Mouse (Mus musculus) heart, adult 2 months (tissue): ENCODE data around the gene Tmem170b. TPM values are rescaled to one million over a fixed set of nuclear protein-coding genes. Genes with fewer than 3 reads are reported as not detected.

ENCODE experiments used
- DNase-seq, 2 experiments: peaks; one replicate each; pipeline ENCODE4 v3.0.0; 2021
- H3K27ac ChIP-seq: fragments of 200-600 bp; 2 replicates; pipeline ENCODE4 v1.8.1; 2022
- H3K27me3 ChIP-seq: fragments of 200-500 bp; 2 replicates; pipeline ENCODE4 v1.6.1; 2012; ENCODE audit warnings: mild to moderate bottlenecking, low read length, inconsistent platforms, mixed read lengths; ENCODE audit not compliant: control insufficient read depth, insufficient read depth
- H3K36me3 ChIP-seq: fragments of 200-500 bp; 2 replicates; pipeline ENCODE4 v1.6.1; 2012; ENCODE audit warnings: low read length, inconsistent platforms; ENCODE audit not compliant: control insufficient read depth, insufficient read depth
- H3K4me1 ChIP-seq: fragments of 200-500 bp; 2 replicates; pipeline ENCODE4 v1.6.1; 2011; ENCODE audit warnings: low read length; ENCODE audit not compliant: control insufficient read depth, insufficient read depth
- H3K4me3 ChIP-seq: fragments of 200-600 bp; 2 replicates; pipeline ENCODE4 v1.8.1; 2022
- H3K79me2 ChIP-seq: fragments of 200-500 bp; replicated peaks from 2 replicates; pipeline ENCODE4 v1.6.1; 2012; ENCODE audit warnings: mild to moderate bottlenecking, inconsistent platforms, low read length, moderate library complexity, mixed read lengths; ENCODE audit not compliant: control insufficient read depth, insufficient read depth
- H3K9ac ChIP-seq: fragments of 200-500 bp; 2 replicates; pipeline ENCODE4 v1.6.1; 2012; ENCODE audit warnings: low read depth, mild to moderate bottlenecking, control low read depth, inconsistent platforms, low read length, mixed read lengths
- CTCF ChIP-seq: fragments of 200-600 bp; IDR thresholded peaks from 2 replicates; pipeline ENCODE4 v1.8.1; 2022; ENCODE audit warnings: antibody characterized with exemption, mild to moderate bottlenecking, moderate library complexity
- EP300 ChIP-seq: fragments of 200-500 bp; IDR thresholded peaks from 2 replicates; pipeline ENCODE4 v1.6.1; 2011; ENCODE audit warnings: low read depth, low read length, control low read depth; ENCODE audit not compliant: insufficient read depth
- POLR2A ChIP-seq: fragments of 200-500 bp; IDR thresholded peaks from 2 replicates; pipeline ENCODE4 v1.6.1; 2011; ENCODE audit warnings: mild to moderate bottlenecking, low read depth, low read length, control low read depth; ENCODE audit not compliant: insufficient read depth
- WGBS: fragments of 180-500 bp; shearing (Covaris S2); methylation state at CpG from one replicate; pipeline ENCODE4 v1.1.7; 2018; 5-methylcytosine and 5-hydroxymethylcytosine counted together
- intact Hi-C: fragments of 180-260 bp; cut with DNase I; formaldehyde crosslinking; loops from one replicate; pipeline ENCODE4 v1.15.1; 2025
- polyA plus RNA-seq: library from polyadenylated mRNA; depleted of rRNA; stranded (reverse); fragments of >200 nt; gene quantifications from 2 replicates; pipeline ENCODE4 v1.2.3, GENCODE M21; 2012
- total RNA-seq, 2 experiments: library from RNA; stranded (reverse); gene quantifications; 2 replicates each; pipeline ENCODE4 v1.2.3; 2021

Tmem170b gene
- total and polyA plus RNA-seq, 3 experiments = 3.6 to 27.1 (median 22.0) TPM

DNA sequence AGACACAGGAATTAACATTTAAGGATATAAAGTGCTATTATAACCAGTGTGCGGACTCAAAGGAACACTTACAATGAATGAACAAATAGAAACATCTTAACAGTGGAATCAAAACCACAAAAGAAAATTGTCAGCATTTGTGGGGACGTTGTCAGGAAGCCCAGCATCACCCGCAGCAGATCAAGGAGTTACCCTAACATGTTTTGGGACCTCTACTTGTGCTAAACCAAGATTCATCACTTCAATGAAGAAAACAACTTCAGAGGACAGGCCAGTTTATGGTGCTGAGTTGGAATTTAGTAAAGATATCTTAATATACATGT is 21.4 kb upstream of the Tmem170b start:
- Histone ChIP-seq H3K27me3 (no peaks in the 10 kb centered on the region), H3K27ac (no peak overlapping the region; the same call in 1 of the 2 replicates), H3K36me3 (no peaks in the 10 kb centered on the region), H3K9ac (no peak overlapping the region), H3K79me2 (no peaks in the 10 kb centered on the region), H3K4me1 (no peaks in the 10 kb centered on the region), H3K4me3 (no peak overlapping the region)
- no peak for DNase-seq
- 91% methylated on average over 3 of the region's 3 CpGs for WGBS
- no peak for TF ChIP-seq EP300
- no peak for TF ChIP-seq POLR2A
- no peak for TF ChIP-seq CTCF
- intact Hi-C loops = no loop called here

DNA sequence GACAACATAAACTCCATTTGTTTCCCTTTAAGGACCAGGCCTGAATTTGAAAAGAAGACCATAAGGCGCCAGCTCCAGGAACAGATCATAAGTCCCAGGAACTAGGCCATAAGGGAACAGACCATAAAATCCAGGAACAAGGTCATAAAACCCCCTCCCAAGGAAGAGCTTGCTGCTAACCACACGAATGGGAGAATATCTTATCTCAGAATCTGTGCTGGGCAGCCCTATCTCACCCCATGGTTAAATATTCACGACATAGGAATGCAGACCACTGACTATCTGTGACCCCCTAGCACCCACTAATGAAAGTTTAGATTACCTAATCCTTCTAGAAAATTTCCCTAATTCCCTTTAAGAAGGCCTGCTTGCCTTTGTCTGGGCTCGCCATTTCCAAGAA is 20.8 kb upstream of the Tmem170b start:
- TF ChIP-seq EP300 = no peak
- TF ChIP-seq CTCF = no peak
- no peak for TF ChIP-seq POLR2A
- WGBS = 82% methylated on average over 4 of the region's 4 CpGs
- H3K9ac ChIP-seq = no peak overlapping the region
- DNase-seq = no peak
- intact Hi-C loops = no loop called here
- H3K4me3 ChIP-seq = no peak overlapping the region
- no peaks in the 10 kb centered on the region for H3K4me1 ChIP-seq
- no peak overlapping the region for H3K27ac ChIP-seq
- H3K79me2 ChIP-seq = no peaks in the 10 kb centered on the region
- no peaks in the 10 kb centered on the region for H3K27me3 ChIP-seq
- H3K36me3 ChIP-seq = no peaks in the 10 kb centered on the region

DNA sequence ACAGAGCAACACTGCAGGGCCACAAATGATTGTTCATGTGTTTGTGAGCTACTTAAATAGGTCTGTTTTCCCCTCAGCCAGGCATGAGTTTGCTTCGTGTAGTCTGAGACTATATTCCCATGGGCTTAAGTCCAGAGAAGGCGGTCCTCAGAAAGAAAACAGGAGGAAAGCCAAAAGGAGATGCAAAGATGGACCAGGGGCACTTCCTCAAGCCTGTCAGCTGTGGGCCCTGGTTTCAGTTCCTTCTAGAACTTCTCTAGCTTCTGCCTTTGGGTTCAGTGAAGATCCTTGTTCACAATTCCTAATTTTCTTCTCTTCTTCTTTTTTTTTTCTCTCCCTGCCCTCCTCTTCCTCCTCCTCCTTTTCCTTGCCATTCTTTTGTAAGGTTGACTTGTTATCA is 9.0 kb upstream of the Tmem170b start:
- Histone ChIP-seq H3K4me1 (no peaks in the 10 kb centered on the region; the same call in 1 of the 2 replicates), H3K27me3 (no peaks in the 10 kb centered on the region), H3K79me2 (no peaks in the 10 kb centered on the region), H3K27ac (no peak overlapping the region; the same call in 1 of the 2 replicates), H3K9ac (peak overlapping the region; percentile 38; the same call in 1 of the 2 replicates), H3K36me3 (no peaks in the 10 kb centered on the region), H3K4me3 (no peak overlapping the region)
- DNase-seq = peak in 1 of 2 experiments; percentile 34
- intact Hi-C loops = no loop called here
- 22% methylated on average over 2 of the region's 2 CpGs for WGBS
- TF ChIP-seq POLR2A (no peak), CTCF (no peak), EP300 (no peak)

DNA sequence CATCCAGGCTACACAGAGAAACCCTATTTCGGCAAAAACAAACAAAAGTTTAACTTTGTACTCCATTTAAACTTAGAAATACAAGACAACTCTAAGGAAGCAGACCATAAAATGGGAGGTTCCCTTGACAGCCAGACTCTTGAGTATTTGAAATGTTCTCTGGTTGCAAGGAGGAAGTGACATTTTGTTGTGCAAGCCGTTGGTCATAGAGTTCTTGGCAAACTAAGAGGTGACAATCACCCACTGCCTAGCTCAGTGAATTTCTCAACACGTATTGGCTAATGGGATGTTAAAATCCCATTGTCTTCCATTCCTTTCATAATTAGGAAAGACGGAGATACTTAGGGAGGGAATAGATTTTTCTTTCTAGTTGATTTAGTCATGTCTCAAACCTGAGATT is 5.7 kb upstream of the Tmem170b start:
- Histone ChIP-seq H3K9ac (no peak overlapping the region), H3K4me1 (no peaks in the 10 kb centered on the region; the same call in 1 of the 2 replicates), H3K36me3 (no peaks in the 10 kb centered on the region), H3K27me3 (no peaks in the 10 kb centered on the region), H3K27ac (no peak overlapping the region), H3K4me3 (no peak overlapping the region), H3K79me2 (no peaks in the 10 kb centered on the region)
- TF ChIP-seq POLR2A (no peak), EP300 (no peak), CTCF (no peak)
- DNase-seq = no peak
- WGBS = 62% methylated on average over 4 of the region's 4 CpGs
- intact Hi-C loops = no loop called here

DNA sequence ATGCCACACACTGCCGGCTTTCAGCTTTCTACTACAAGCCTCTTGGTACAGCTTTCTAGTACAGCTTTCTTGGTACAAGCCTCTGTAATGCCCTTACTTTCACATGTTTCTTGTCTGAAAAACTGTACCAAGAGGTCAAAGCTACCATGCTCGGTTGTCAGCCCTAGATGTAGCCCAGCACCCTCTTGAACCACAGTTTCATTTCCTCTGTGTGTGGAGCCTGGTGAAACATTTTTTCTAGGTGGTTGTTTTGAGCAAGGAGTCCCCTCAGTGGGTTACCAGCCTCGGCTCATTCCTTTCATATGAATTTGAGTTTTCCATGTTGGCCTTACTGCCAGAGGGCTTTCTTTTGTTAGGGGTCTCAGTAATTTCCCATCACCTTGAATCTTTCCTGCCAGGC is 4.7 kb upstream of the Tmem170b start:
- H3K27ac ChIP-seq = no peak overlapping the region

DNA sequence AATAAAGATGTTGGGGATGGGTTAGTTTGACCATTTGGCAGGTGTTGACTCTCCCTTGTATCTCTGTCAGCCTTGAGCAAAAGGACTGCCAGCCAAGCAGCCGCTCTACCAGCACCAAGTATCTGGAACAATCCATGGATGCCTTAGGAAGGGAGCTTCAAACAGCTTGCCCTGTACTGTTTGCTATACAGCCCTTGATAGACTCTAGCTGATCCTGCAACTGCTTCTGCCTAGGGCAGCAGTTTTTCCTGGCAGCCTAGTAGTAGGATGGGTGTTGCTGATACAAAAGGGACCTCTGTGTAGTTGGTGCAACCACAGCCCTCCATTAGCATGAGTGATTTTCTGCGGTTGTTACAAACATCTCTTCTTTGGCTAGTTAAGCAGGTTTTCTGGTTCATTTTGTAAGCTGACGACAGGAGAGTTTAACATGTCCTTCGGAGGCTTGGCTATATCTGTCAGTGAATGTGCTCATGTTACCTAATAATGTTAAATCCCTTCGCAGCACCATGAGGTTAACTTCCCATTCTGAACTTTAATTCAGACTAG is 1.7 kb upstream of the Tmem170b start:
- no peak for DNase-seq
- Histone ChIP-seq H3K27me3 (no peaks in the 10 kb centered on the region), H3K27ac (no peak overlapping the region), H3K4me1 (no peaks in the 10 kb centered on the region), H3K4me3 (no peak overlapping the region), H3K36me3 (no peaks in the 10 kb centered on the region; the same call in 1 of the 2 replicates), H3K9ac (no peak overlapping the region), H3K79me2 (0 out of 2 replicates have a peak, but pooled peaks cover 3% of the 10 kb centered on the region)
- WGBS = 79% methylated on average over 5 of the region's 5 CpGs
- intact Hi-C loops = no loop called here
- TF ChIP-seq CTCF (no peak), POLR2A (no peak), EP300 (no peak)

More for the DNA sequence above, 4.7 kb upstream of the Tmem170b start:
- intact Hi-C loops = no loop called here
- 92% methylated on average over 3 of the region's 3 CpGs for WGBS
- DNase-seq = no peak
- 0 out of 2 replicates have a peak, but pooled peaks cover under 1% of the 10 kb centered on the region for H3K79me2 ChIP-seq
- no peaks in the 10 kb centered on the region; the same call in 1 of the 2 replicates for H3K4me1 ChIP-seq
- no peaks in the 10 kb centered on the region for H3K36me3 ChIP-seq
- no peak overlapping the region for H3K4me3 ChIP-seq
- no peaks in the 10 kb centered on the region for H3K27me3 ChIP-seq
- H3K9ac ChIP-seq = no peak overlapping the region
- TF ChIP-seq CTCF (no peak), EP300 (no peak), POLR2A (no peak)
